Mouse (Mus musculus): ENCODE data around the gene Lrrc4c.

The Lrrc4c gene

GRCm38 (mm10) chr2:96547171-96547570 is 229.2 kb downstream of the Lrrc4c start:
- DNase-seq (ENCODE audit: low spot score), result no peak

- no peak for DNase-seq (ENCODE audit: low spot score)
Measured at GRCm38 (mm10) chr2:96573755-96574154, 255.8 kb downstream of the Lrrc4c start.

GRCm38 (mm10) chr2:96577701-96578100 is 259.7 kb downstream of the Lrrc4c start:
- DNase-seq (ENCODE audit: low spot score), result no peak

GRCm38 (mm10) chr2:96580136-96580733 is 262.3 kb downstream of the Lrrc4c start:
- no peak for DNase-seq (ENCODE audit: low spot score)

- peak; percentile 87 for DNase-seq (ENCODE audit: low spot score)
Measured at GRCm38 (mm10) chr2:96585665-96586064, 267.7 kb downstream of the Lrrc4c start.

- DNase-seq (ENCODE audit: low spot score), result no peak
Measured at GRCm38 (mm10) chr2:96604801-96605200, 286.8 kb downstream of the Lrrc4c start.

GRCm38 (mm10) chr2:96614121-96614520 is 296.2 kb downstream of the Lrrc4c start:
- DNase-seq (ENCODE audit: low spot score), result no peak

- DNase-seq (ENCODE audit: low spot score), result no peak
Measured at GRCm38 (mm10) chr2:96618691-96619205, 300.8 kb downstream of the Lrrc4c start.

GRCm38 (mm10) chr2:96667113-96667512 is 349.1 kb downstream of the Lrrc4c start:
- DNase-seq (ENCODE audit: low spot score), result no peak

- DNase-seq (ENCODE audit: low spot score), result no peak
Measured at GRCm38 (mm10) chr2:96681806-96682205, 363.8 kb downstream of the Lrrc4c start.

- DNase-seq (ENCODE audit: low spot score), result no peak
Measured at GRCm38 (mm10) chr2:96685328-96685727, 367.4 kb downstream of the Lrrc4c start.

- no peak for DNase-seq (ENCODE audit: low spot score)
Measured at GRCm38 (mm10) chr2:96705004-96705403, 387.0 kb downstream of the Lrrc4c start.

- peak; percentile 44 for DNase-seq (ENCODE audit: low spot score)
Measured at GRCm38 (mm10) chr2:96707772-96708350, 389.9 kb downstream of the Lrrc4c start.

- no peak for DNase-seq (ENCODE audit: low spot score)
Measured at GRCm38 (mm10) chr2:96714561-96714960, 396.6 kb downstream of the Lrrc4c start.

GRCm38 (mm10) chr2:96717353-96717752 is 399.4 kb downstream of the Lrrc4c start:
- no peak for DNase-seq (ENCODE audit: low spot score)

GRCm38 (mm10) chr2:96723395-96723794 is 405.4 kb downstream of the Lrrc4c start:
- no peak for DNase-seq (ENCODE audit: low spot score)

- DNase-seq (ENCODE audit: low spot score), result no peak
Measured at GRCm38 (mm10) chr2:96736081-96736480, 418.1 kb downstream of the Lrrc4c start.

- DNase-seq (ENCODE audit: low spot score), result peak; percentile 56
Measured at GRCm38 (mm10) chr2:96755066-96755465, 437.1 kb downstream of the Lrrc4c start.

- DNase-seq (ENCODE audit: low spot score), result no peak
Measured at GRCm38 (mm10) chr2:96757701-96758100, 439.7 kb downstream of the Lrrc4c start.

- no peak for DNase-seq (ENCODE audit: low spot score)
Measured at GRCm38 (mm10) chr2:96763538-96763937, 445.6 kb downstream of the Lrrc4c start.

- no peak for DNase-seq (ENCODE audit: low spot score)
Measured at GRCm38 (mm10) chr2:96775376-96775775, 457.4 kb downstream of the Lrrc4c start.

GRCm38 (mm10) chr2:96796681-96797385 is 478.9 kb downstream of the Lrrc4c start:
- no peak for DNase-seq (ENCODE audit: low spot score)

- no peak for DNase-seq (ENCODE audit: low spot score)
Measured at GRCm38 (mm10) chr2:96850839-96851396, 532.9 kb downstream of the Lrrc4c start.

Measured in adipocyte (in vitro differentiated cells).